21 mouse cellular contexts compared by ENCODE assay signal in the genomic region with DNA sequence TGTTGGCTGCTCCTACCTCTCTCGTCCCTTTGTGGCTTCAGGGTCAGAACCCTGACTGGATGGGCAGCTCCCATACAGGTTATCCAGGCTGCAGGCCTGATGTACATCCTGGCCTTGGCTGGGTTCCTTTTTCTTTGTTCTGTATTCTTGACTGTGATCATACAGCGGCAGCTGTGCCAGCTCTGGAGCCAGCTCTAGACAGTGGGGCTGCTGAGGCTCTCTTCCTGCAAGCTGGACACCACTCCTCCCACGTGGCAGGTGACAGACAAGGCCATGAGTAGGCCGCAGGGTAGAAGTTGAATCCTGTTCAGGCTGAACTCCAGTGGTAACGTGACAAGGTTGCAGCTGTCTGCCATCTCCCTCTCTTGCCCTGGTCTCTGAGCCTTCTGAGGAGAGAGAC.
A peak's percentile ranks its signal among the peaks of the same experiment; 100 is the strongest.
DNase-seq lines count a peak whose midpoint lies in the region; ATAC-seq lines count a peak whose summit lies in the region.
"Had no signal": no experiment of that assay in that cellular context is flagged by ENCODE, and none has a peak within 500 bp of the region (broad histone marks: within the 10 kb centered on the region; RNA-seq: fewer than 3 reads in every experiment).

No protein-coding gene starts in this region.

- peak overlapping the region; percentile 81 for H3K27ac ChIP-seq in forebrain, embryonic 10.5 days
- H3K27ac ChIP-seq in forebrain, embryonic 11.5 days (ENCODE audit: low read depth, low read length), result no peak overlapping the region
- H3K27ac ChIP-seq in midbrain, embryonic 10.5 days (replicated peaks), result peak overlapping the region; percentile 77; the same call in 1 of the 2 replicates
- H3K27ac ChIP-seq in midbrain, embryonic 16.5 days (ENCODE audit: low read length), result no peak overlapping the region
- H3K27ac ChIP-seq: embryonic facial prominence, embryonic 12.5 days; forebrain, embryonic 13.5 days; liver, embryonic 13.5 days; neural tube, embryonic 12.5 days had no signal

- peaks cover 77% of the 10 kb centered on the region for H3K27me3 ChIP-seq in forebrain, embryonic 10.5 days (ENCODE audit: poor library complexity, severe bottlenecking)
- H3K27me3 ChIP-seq in forebrain, embryonic 11.5 days (ENCODE audit: control insufficient read depth, insufficient read depth, low read length), result peaks cover 25% of the 10 kb centered on the region
- peaks cover 67% of the 10 kb centered on the region for H3K27me3 ChIP-seq in midbrain, embryonic 10.5 days (ENCODE audit: low read depth, poor library complexity, severe bottlenecking)
- peaks cover 5% of the 10 kb centered on the region; the same call in 1 of the 2 replicates for H3K27me3 ChIP-seq in midbrain, embryonic 16.5 days (ENCODE audit: control insufficient read depth, insufficient read depth, low read depth, low read length)

- peaks cover 59% of the 10 kb centered on the region for H3K4me1 ChIP-seq in forebrain, embryonic 10.5 days
- H3K4me1 ChIP-seq in forebrain, embryonic 11.5 days (replicated peaks; ENCODE audit: control insufficient read depth, insufficient read depth, low read length), result peaks cover 25% of the 10 kb centered on the region; the same call in 1 of the 2 replicates
- H3K4me1 ChIP-seq in midbrain, embryonic 10.5 days, result peaks cover 71% of the 10 kb centered on the region
- peaks cover 38% of the 10 kb centered on the region for H3K4me1 ChIP-seq in midbrain, embryonic 16.5 days (ENCODE audit: control insufficient read depth, insufficient read depth, low read length)

- no peak for ATAC-seq in forebrain, embryonic 11.5 days (replicated peaks; ENCODE audit: low FRiP score)
- no peak for ATAC-seq in midbrain, embryonic 16.5 days
- ATAC-seq: forebrain, embryonic 13.5 days; intestine, postnatal 0 days had no signal

- no peaks in the 10 kb centered on the region for H3K36me3 ChIP-seq in forebrain, embryonic 10.5 days (replicated peaks)
- H3K36me3 ChIP-seq in forebrain, embryonic 11.5 days (ENCODE audit: control insufficient read depth, insufficient read depth, low read length), result no peaks in the 10 kb centered on the region
- H3K36me3 ChIP-seq in midbrain, embryonic 10.5 days, result no peaks in the 10 kb centered on the region
- H3K36me3 ChIP-seq in midbrain, embryonic 16.5 days (ENCODE audit: control insufficient read depth, insufficient read depth, low read length), result no peaks in the 10 kb centered on the region
- H3K36me3 ChIP-seq: embryonic facial prominence, embryonic 12.5 days; liver, embryonic 13.5 days; neural tube, embryonic 12.5 days had no signal

- H3K4me2 ChIP-seq in forebrain, embryonic 11.5 days (ENCODE audit: low read depth, low read length, severe bottlenecking), result no peak overlapping the region
- no peak overlapping the region for H3K4me2 ChIP-seq in midbrain, embryonic 16.5 days (ENCODE audit: low read length)
- H3K4me2 ChIP-seq: embryonic facial prominence, embryonic 12.5 days; forebrain, embryonic 13.5 days; liver, embryonic 13.5 days; lung, embryonic 14.5 days; neural tube, embryonic 12.5 days had no signal

- H3K9ac ChIP-seq in forebrain, embryonic 11.5 days (ENCODE audit: low read length), result no peak overlapping the region
- H3K9ac ChIP-seq in midbrain, embryonic 16.5 days (ENCODE audit: low read depth, low read length), result no peak overlapping the region
- H3K9ac ChIP-seq: embryonic facial prominence, embryonic 12.5 days; forebrain, embryonic 13.5 days; liver, embryonic 13.5 days; lung, embryonic 14.5 days; neural tube, embryonic 12.5 days had no signal

- no peak overlapping the region for H3K4me3 ChIP-seq in forebrain, embryonic 10.5 days
- no peak overlapping the region for H3K4me3 ChIP-seq in forebrain, embryonic 11.5 days (ENCODE audit: low read depth, low read length)
- no peak overlapping the region for H3K4me3 ChIP-seq in midbrain, embryonic 10.5 days
- no peak overlapping the region for H3K4me3 ChIP-seq in midbrain, embryonic 16.5 days (ENCODE audit: low read depth, low read length)
- H3K4me3 ChIP-seq: embryonic facial prominence, embryonic 12.5 days; forebrain, embryonic 13.5 days; liver, embryonic 13.5 days; megakaryocyte, embryonic 14.5 days; neural tube, embryonic 12.5 days had no signal

- WGBS in forebrain, embryonic 10.5 days, result 78% methylated on average over 5 of the region's 5 CpGs
- WGBS in forebrain, embryonic 11.5 days, result 80% methylated on average over 5 of the region's 5 CpGs
- 80% methylated on average over 5 of the region's 5 CpGs for WGBS in midbrain, embryonic 10.5 days
- 70% methylated on average over 5 of the region's 5 CpGs for WGBS in midbrain, embryonic 16.5 days

- DNase-seq in adrenal gland, adult 2 months, result peak; percentile 48
- no peak for DNase-seq in adrenal gland, adult 8-10 months
- DNase-seq in forebrain, embryonic 10.5 days (ENCODE audit: extremely low spot score, low spot score), result no peak
- no peak for DNase-seq in forebrain, embryonic 11.5 days (ENCODE audit: low spot score)
- no peak for DNase-seq in midbrain, embryonic 10.5 days (ENCODE audit: low spot score)
- no peak for DNase-seq in yolk sac, embryonic 10.5 days (ENCODE audit: low spot score)
- DNase-seq: gastrocnemius, postnatal 36 days; kidney, postnatal 25 days; layer of hippocampus, postnatal 36 days; liver, embryonic 13.5 days; lung, embryonic 14.5 days; lung, postnatal 36 days; midbrain, embryonic 14.5 days; right cerebral cortex, postnatal 25 days; thymus, postnatal 25 days had no signal

- H3K9me3 ChIP-seq in forebrain, embryonic 10.5 days, result no peaks in the 10 kb centered on the region
- no peaks in the 10 kb centered on the region for H3K9me3 ChIP-seq in forebrain, embryonic 11.5 days (ENCODE audit: control insufficient read depth, low read length)
- H3K9me3 ChIP-seq in midbrain, embryonic 10.5 days (replicated peaks), result no peaks in the 10 kb centered on the region
- no peaks in the 10 kb centered on the region for H3K9me3 ChIP-seq in midbrain, embryonic 16.5 days (replicated peaks; ENCODE audit: control insufficient read depth, low read length, poor library complexity, severe bottlenecking)
- H3K9me3 ChIP-seq: embryonic facial prominence, embryonic 12.5 days; forebrain, embryonic 13.5 days; liver, embryonic 13.5 days; megakaryocyte, embryonic 14.5 days; neural tube, embryonic 12.5 days had no signal

Comparison
In these comparisons a context has a peak if more than half of its experiments do, and no peak if none do; other contexts are left out.
1. H3K27ac ChIP-seq: peak in forebrain, embryonic 10.5 days (single experiment) and midbrain, embryonic 10.5 days (single experiment); none in forebrain, embryonic 11.5 days (single experiment) and midbrain, embryonic 16.5 days (single experiment).